Mouse (Mus musculus) bone marrow macrophage, adult 2 months (primary cell): ENCODE measurements around the gene Hs6st3.

ENCODE experiments used
- CTCF ChIP-seq: IDR thresholded peaks from 2 replicates; pipeline ENCODE4 v1.5.1; 2012; ENCODE audit warnings: low read depth, mild to moderate bottlenecking, low read length, moderate library complexity
- POLR2A ChIP-seq: IDR thresholded peaks from 2 replicates; pipeline ENCODE4 v1.6.1; 2012; ENCODE audit warnings: mild to moderate bottlenecking, low read depth, low read length, borderline replicate concordance

GRCm38 (mm10) chr14:119123582-119123981, 14.6 kb upstream of the Hs6st3 start:
- TF ChIP-seq CTCF (no peak), POLR2A (no peak)
